Mouse (Mus musculus): ENCODE measurements around the gene Gstp3. TPM values are rescaled to one million over a fixed set of nuclear protein-coding genes. Genes with fewer than 3 reads are reported as not detected.

The Gstp3 gene
- total and polyA plus RNA-seq, 3 experiments: 1.1 TPM; not detected in 2

DNA sequence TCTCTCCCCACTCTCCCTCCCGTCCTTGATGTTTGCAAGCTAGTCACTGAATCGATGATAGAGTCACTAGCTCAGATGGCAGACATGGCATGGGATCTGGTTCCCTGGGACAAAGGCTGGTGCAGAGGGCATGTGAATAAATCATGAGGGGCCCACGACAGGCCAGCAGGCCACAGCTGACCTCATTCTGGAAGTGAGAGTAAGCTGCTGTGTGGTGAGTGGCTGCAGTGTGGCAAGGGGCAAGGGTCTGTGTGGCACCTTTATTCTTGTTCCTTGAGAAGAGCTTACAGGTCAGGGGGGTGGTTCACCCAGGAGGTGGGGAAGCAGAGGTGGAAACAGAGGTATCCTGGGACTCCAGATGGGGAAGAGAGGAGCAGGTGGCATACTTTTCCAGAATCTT, 22.0 kb upstream of the Gstp3 start, which contains the start of gene Cabp2:
Gene Cabp2 (plus strand): TSS at position 185 of the 400 bp plus-strand sequence.
- no peak for DNase-seq
- H3K9ac ChIP-seq (ENCODE audit: low read depth, low read length): no peak within 1 kb of the TSS
- TF ChIP-seq POLR2A (IDR thresholded peaks at IDR 0.05; ENCODE audit: insufficient read depth, low read depth, low read length): no peak
- no peak for TF ChIP-seq CTCF (IDR thresholded peaks at IDR 0.05)
- TF ChIP-seq EP300 (IDR thresholded peaks at IDR 0.05; ENCODE audit: insufficient read depth, low read depth, low read length): no peak
- no peaks in the 10 kb centered on the region for H3K27me3 ChIP-seq (ENCODE audit: control insufficient read depth, insufficient read depth, low read length)
- H3K27ac ChIP-seq: no peak within 1 kb of the TSS
- H3K4me1 ChIP-seq (ENCODE audit: control insufficient read depth, insufficient read depth, low read length): no peaks in the 10 kb centered on the region
- intact Hi-C loops (cut with DNase I): no loop called here
- H3K36me3 ChIP-seq (ENCODE audit: control insufficient read depth, insufficient read depth, low read length): no peaks in the 10 kb centered on the region
- no peak within 1 kb of the TSS for H3K4me3 ChIP-seq
- H3K79me2 ChIP-seq (replicated peaks; ENCODE audit: control insufficient read depth, insufficient read depth, low read length): no peaks in the 10 kb centered on the region
- WGBS: 78% methylated on average over 3 of the region's 3 CpGs

- intact Hi-C loops (cut with DNase I): no loop called here
- DNase-seq: no peak
- no peak overlapping the region for H3K9ac ChIP-seq (ENCODE audit: low read depth, low read length)
- H3K4me3 ChIP-seq: no peak overlapping the region
- H3K27ac ChIP-seq: no peak overlapping the region
- TF ChIP-seq EP300 (IDR thresholded peaks at IDR 0.05; ENCODE audit: insufficient read depth, low read depth, low read length): no peak
- peak; percentile 26; the same call in 1 of the 2 replicates for TF ChIP-seq CTCF (IDR thresholded peaks at IDR 0.05)
- H3K27me3 ChIP-seq (ENCODE audit: control insufficient read depth, insufficient read depth, low read length): no peaks in the 10 kb centered on the region
- no peaks in the 10 kb centered on the region for H3K36me3 ChIP-seq (ENCODE audit: control insufficient read depth, insufficient read depth, low read length)
- 46% methylated on average over 8 of the region's 8 CpGs for WGBS
- no peaks in the 10 kb centered on the region for H3K79me2 ChIP-seq (replicated peaks; ENCODE audit: control insufficient read depth, insufficient read depth, low read length)
- no peaks in the 10 kb centered on the region for H3K4me1 ChIP-seq (ENCODE audit: control insufficient read depth, insufficient read depth, low read length)
These were observed 21.2 kb upstream of the Gstp3 start for GRCm38 (mm10) chr19:4080511-4081009.

DNA sequence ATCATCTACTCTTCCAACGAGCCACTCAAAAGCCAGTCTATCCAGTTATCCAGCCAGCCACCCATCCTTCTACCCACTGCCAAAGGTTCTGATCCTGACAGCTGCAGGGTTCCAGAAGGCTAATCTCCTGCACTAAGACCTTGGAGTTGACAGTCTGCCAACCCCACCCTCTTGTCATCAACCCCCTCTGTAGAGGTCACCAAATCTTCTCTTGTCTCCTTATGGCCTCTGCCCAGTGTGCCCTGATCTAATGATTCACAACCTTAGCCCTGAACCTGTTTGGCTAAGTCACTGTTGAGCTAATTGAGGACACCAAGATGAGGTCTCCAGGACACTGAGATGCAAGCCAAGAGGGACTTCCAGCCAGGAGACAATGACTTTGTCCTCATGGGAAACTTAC, 20.2 kb upstream of the Gstp3 start:
- WGBS: 68% methylated on average over 1 of the region's 1 CpGs
- Histone ChIP-seq H3K27ac (no peak overlapping the region), H3K4me1 (ENCODE audit: control insufficient read depth, insufficient read depth, low read length) (no peaks in the 10 kb centered on the region), H3K9ac (ENCODE audit: low read depth, low read length) (no peak overlapping the region), H3K27me3 (ENCODE audit: control insufficient read depth, insufficient read depth, low read length) (no peaks in the 10 kb centered on the region), H3K36me3 (ENCODE audit: control insufficient read depth, insufficient read depth, low read length) (no peaks in the 10 kb centered on the region), H3K79me2 (replicated peaks; ENCODE audit: control insufficient read depth, insufficient read depth, low read length) (no peaks in the 10 kb centered on the region), H3K4me3 (no peak overlapping the region)
- DNase-seq: no peak
- intact Hi-C loops (cut with DNase I): no loop called here
- TF ChIP-seq EP300 (IDR thresholded peaks at IDR 0.05; ENCODE audit: insufficient read depth, low read depth, low read length) (no peak), POLR2A (IDR thresholded peaks at IDR 0.05; ENCODE audit: insufficient read depth, low read depth, low read length) (no peak), CTCF (IDR thresholded peaks at IDR 0.05) (no peak)

GRCm38 (mm10) chr19:4075531-4075930, 16.2 kb upstream of the Gstp3 start:
- H3K27ac ChIP-seq: no peak overlapping the region
- H3K36me3 ChIP-seq (ENCODE audit: control insufficient read depth, insufficient read depth, low read length): no peaks in the 10 kb centered on the region
- H3K27me3 ChIP-seq (ENCODE audit: control insufficient read depth, insufficient read depth, low read length): no peaks in the 10 kb centered on the region
- H3K4me3 ChIP-seq: no peak overlapping the region
- no peak for DNase-seq
- no peaks in the 10 kb centered on the region for H3K79me2 ChIP-seq (replicated peaks; ENCODE audit: control insufficient read depth, insufficient read depth, low read length)
- H3K4me1 ChIP-seq (ENCODE audit: control insufficient read depth, insufficient read depth, low read length): no peaks in the 10 kb centered on the region
- WGBS: 94% methylated on average over 1 of the region's 1 CpGs
- H3K9ac ChIP-seq (ENCODE audit: low read depth, low read length): no peak overlapping the region
- TF ChIP-seq POLR2A (IDR thresholded peaks at IDR 0.05; ENCODE audit: insufficient read depth, low read depth, low read length): no peak
- TF ChIP-seq CTCF (IDR thresholded peaks at IDR 0.05): no peak
- TF ChIP-seq EP300 (IDR thresholded peaks at IDR 0.05; ENCODE audit: insufficient read depth, low read depth, low read length): no peak
- intact Hi-C loops (cut with DNase I): no loop called here

- Histone ChIP-seq H3K27ac (no peak overlapping the region), H3K27me3 (ENCODE audit: control insufficient read depth, insufficient read depth, low read length) (no peaks in the 10 kb centered on the region), H3K79me2 (replicated peaks; ENCODE audit: control insufficient read depth, insufficient read depth, low read length) (no peaks in the 10 kb centered on the region), H3K36me3 (ENCODE audit: control insufficient read depth, insufficient read depth, low read length) (no peaks in the 10 kb centered on the region), H3K9ac (ENCODE audit: low read depth, low read length) (no peak overlapping the region), H3K4me3 (no peak overlapping the region), H3K4me1 (ENCODE audit: control insufficient read depth, insufficient read depth, low read length) (no peaks in the 10 kb centered on the region)
- TF ChIP-seq EP300 (IDR thresholded peaks at IDR 0.05; ENCODE audit: insufficient read depth, low read depth, low read length) (no peak), CTCF (IDR thresholded peaks at IDR 0.05) (no peak), POLR2A (IDR thresholded peaks at IDR 0.05; ENCODE audit: insufficient read depth, low read depth, low read length) (no peak)
- 88% methylated on average over 6 of the region's 6 CpGs for WGBS
- no peak for DNase-seq
- intact Hi-C loops (cut with DNase I): no loop called here
These were observed 13.5 kb upstream of the Gstp3 start for GRCm38 (mm10) chr19:4072706-4073424.

- 92% methylated on average over 6 of the region's 6 CpGs for WGBS
- Histone ChIP-seq H3K79me2 (replicated peaks; ENCODE audit: control insufficient read depth, insufficient read depth, low read length) (no peaks in the 10 kb centered on the region), H3K27me3 (ENCODE audit: control insufficient read depth, insufficient read depth, low read length) (no peaks in the 10 kb centered on the region), H3K4me3 (no peak overlapping the region), H3K27ac (no peak overlapping the region), H3K36me3 (ENCODE audit: control insufficient read depth, insufficient read depth, low read length) (no peaks in the 10 kb centered on the region), H3K4me1 (ENCODE audit: control insufficient read depth, insufficient read depth, low read length) (no peaks in the 10 kb centered on the region), H3K9ac (ENCODE audit: low read depth, low read length) (no peak overlapping the region)
- no peak for TF ChIP-seq CTCF (IDR thresholded peaks at IDR 0.05)
- no peak for TF ChIP-seq POLR2A (IDR thresholded peaks at IDR 0.05; ENCODE audit: insufficient read depth, low read depth, low read length)
- no peak for TF ChIP-seq EP300 (IDR thresholded peaks at IDR 0.05; ENCODE audit: insufficient read depth, low read depth, low read length)
- intact Hi-C loops (cut with DNase I): no loop called here
- no peak for DNase-seq
These were observed 12.0 kb upstream of the Gstp3 start for GRCm38 (mm10) chr19:4071406-4071805.

Data from heart, adult 2 months (tissue).